Mouse (Mus musculus) urinary bladder, adult 2 months (tissue): Measurements from ENCODE around the gene Fam20c. TPM values are rescaled to one million over a fixed set of nuclear protein-coding genes. Genes with fewer than 3 reads are reported as not detected.

Source experiments
- DNase-seq: peaks from one replicate; pipeline ENCODE4 v3.0.0; 2022; ENCODE audit warnings: low spot score
- polyA plus RNA-seq: library from polyadenylated mRNA; depleted of rRNA; stranded (reverse); fragments of >200 nt; gene quantifications from 2 replicates; pipeline ENCODE4 v1.2.3, GENCODE M21; 2012

Fam20c gene
- polyA plus RNA-seq, 1 experiment = 8.9 TPM

- DNase-seq = no peak
These were observed 2.2 kb downstream of the Fam20c start for GRCm38 (mm10) chr5:138756311-138757085.

GRCm38 (mm10) chr5:138757135-138757534, 2.8 kb downstream of the Fam20c start:
- no peak for DNase-seq

GRCm38 (mm10) chr5:138757616-138758015, 3.3 kb downstream of the Fam20c start:
- DNase-seq = no peak

GRCm38 (mm10) chr5:138758533-138758932, 4.2 kb downstream of the Fam20c start:
- no peak for DNase-seq

GRCm38 (mm10) chr5:138761836-138762334, 7.6 kb downstream of the Fam20c start:
- no peak for DNase-seq

GRCm38 (mm10) chr5:138762361-138762760, 8.0 kb downstream of the Fam20c start:
- no peak for DNase-seq

- no peak for DNase-seq
These were observed 10.3 kb downstream of the Fam20c start for GRCm38 (mm10) chr5:138764601-138765000.

- DNase-seq = no peak
These were observed 13.3 kb downstream of the Fam20c start for GRCm38 (mm10) chr5:138767650-138768049.

- no peak for DNase-seq
These were observed 14.4 kb downstream of the Fam20c start for GRCm38 (mm10) chr5:138768704-138769103.

GRCm38 (mm10) chr5:138769126-138769525, 14.8 kb downstream of the Fam20c start:
- no peak for DNase-seq

- no peak for DNase-seq
These were observed 20.8 kb downstream of the Fam20c start for GRCm38 (mm10) chr5:138775096-138775495.

GRCm38 (mm10) chr5:138776346-138776745, 22.0 kb downstream of the Fam20c start:
- DNase-seq = no peak

- DNase-seq = no peak
These were observed 24.6 kb downstream of the Fam20c start for GRCm38 (mm10) chr5:138778731-138779463.

- DNase-seq = no peak
These were observed 25.3 kb downstream of the Fam20c start for GRCm38 (mm10) chr5:138779655-138780054.

- DNase-seq = no peak
These were observed 28.4 kb downstream of the Fam20c start for GRCm38 (mm10) chr5:138782697-138783096.

GRCm38 (mm10) chr5:138783181-138783580, 28.9 kb downstream of the Fam20c start:
- no peak for DNase-seq

GRCm38 (mm10) chr5:138785986-138786515, 31.7 kb downstream of the Fam20c start:
- no peak for DNase-seq

GRCm38 (mm10) chr5:138787648-138788047, 33.3 kb downstream of the Fam20c start:
- no peak for DNase-seq

GRCm38 (mm10) chr5:138788481-138789211, 34.3 kb downstream of the Fam20c start:
- DNase-seq = no peak

GRCm38 (mm10) chr5:138790954-138791480, 36.7 kb downstream of the Fam20c start:
- DNase-seq = no peak

GRCm38 (mm10) chr5:138801588-138802116, 47.3 kb downstream of the Fam20c start:
- no peak for DNase-seq
